Mouse (Mus musculus) CH12.LX (cell line): Measurements from ENCODE around the gene Ubash3b. TPM values are rescaled to one million over a fixed set of nuclear protein-coding genes. Genes with fewer than 3 reads are reported as not detected.

ENCODE experiments used
- DNase-seq: peaks from one replicate; pipeline ENCODE4 v3.0.0-alpha.2; 2013; ENCODE audit errors: extremely low read depth
- H3K27ac ChIP-seq: 2 replicates; pipeline ENCODE4 v1.5.1; 2012; ENCODE audit warnings: low read depth, mild to moderate bottlenecking, control low read depth, moderate library complexity; ENCODE audit not compliant: insufficient read depth
- H3K27me3 ChIP-seq: replicated peaks from 2 replicates; pipeline ENCODE3; 2012; ENCODE audit warnings: inconsistent platforms
- H3K36me3 ChIP-seq, 2 experiments: replicated peaks in 1 of 2; 2 replicates each; pipeline versions ENCODE3 to v1.6.1; 2012; ENCODE audit warnings: inconsistent platforms in 1 of 2, low read length in 1 of 2, mild to moderate bottlenecking in 1 of 2, mixed read lengths in 1 of 2, moderate library complexity in 1 of 2; ENCODE audit not compliant: control insufficient read depth in 1 of 2, insufficient read depth in 1 of 2
- H3K4me1 ChIP-seq, 2 experiments: 2 replicates each; pipeline ENCODE4 v1.6.1; 2012; ENCODE audit warnings: inconsistent platforms in 1 of 2, moderate library complexity in 1 of 2; ENCODE audit not compliant: insufficient read depth in 2 of 2, control insufficient read depth in 1 of 2
- H3K4me2 ChIP-seq: 2 replicates; pipeline ENCODE4 v1.6.1; 2012; ENCODE audit warnings: low read depth, mild to moderate bottlenecking, control low read depth; ENCODE audit not compliant: poor library complexity, insufficient read depth, severe bottlenecking
- H3K4me3 ChIP-seq, 3 experiments: fragments of 150-350 bp in 1 of 3; sonication (generic) in 1 of 3; replicated peaks in 1 of 3; 2 replicates each; pipeline versions ENCODE3 to v1.5.1; 2011 to 2012; ENCODE audit warnings: low read depth in 2 of 3, low read length in 2 of 3, mild to moderate bottlenecking in 2 of 3, moderate library complexity in 2 of 3, control low read depth in 1 of 3, improper control_type of control experiment in 1 of 3, inconsistent platforms in 1 of 3, mixed read lengths in 1 of 3; ENCODE audit not compliant: poor library complexity in 1 of 3
- H3K79me2 ChIP-seq: replicated peaks from 2 replicates; pipeline ENCODE4 v1.6.1; 2012; ENCODE audit warnings: mild to moderate bottlenecking, moderate library complexity; ENCODE audit not compliant: control insufficient read depth, poor library complexity, insufficient read depth, severe bottlenecking; ENCODE audit errors: extremely low read depth
- H3K9ac ChIP-seq: 2 replicates; pipeline ENCODE4 v1.6.1; 2012; ENCODE audit warnings: low read depth, mild to moderate bottlenecking, control low read depth, moderate library complexity; ENCODE audit not compliant: insufficient read depth
- H3K9me3 ChIP-seq: replicated peaks from 2 replicates; pipeline ENCODE3; 2012; ENCODE audit warnings: low read length, inconsistent platforms, mixed read lengths
- BHLHE40 ChIP-seq: IDR thresholded peaks from 2 replicates; pipeline ENCODE4 v1.6.1; 2011; ENCODE audit warnings: mild to moderate bottlenecking, low read depth, low read length, improper control_type of control experiment
- CHD1 ChIP-seq: IDR thresholded peaks from 2 replicates; pipeline ENCODE4 v1.6.1; 2012; ENCODE audit warnings: low read depth, low read length, improper control_type of control experiment, inconsistent platforms
- EP300 ChIP-seq: IDR thresholded peaks from 2 replicates; pipeline ENCODE4 v1.6.1; 2011; ENCODE audit warnings: low read length, improper control_type of control experiment
- ETS1 ChIP-seq: conservative IDR thresholded peaks from 2 replicates; pipeline ENCODE4 v1.6.1; 2012; ENCODE audit warnings: low read depth, mild to moderate bottlenecking, inconsistent platforms, low read length, improper control_type of control experiment, moderate library complexity
- HCFC1 ChIP-seq: IDR thresholded peaks from 2 replicates; pipeline ENCODE4 v1.6.1; 2012; ENCODE audit warnings: low read depth, mild to moderate bottlenecking, inconsistent platforms, low read length, improper control_type of control experiment
- IRF4 ChIP-seq: IDR thresholded peaks from 2 replicates; pipeline ENCODE4 v1.6.1; 2014; ENCODE audit warnings: low read depth, mild to moderate bottlenecking, inconsistent platforms, low read length, improper control_type of control experiment
- JUN ChIP-seq: IDR thresholded peaks from 2 replicates; pipeline ENCODE4 v1.6.1; 2011; ENCODE audit warnings: low read depth, mild to moderate bottlenecking, low read length, improper control_type of control experiment, moderate library complexity; ENCODE audit not compliant: insufficient read depth
- MAFK ChIP-seq: IDR thresholded peaks from 2 replicates; pipeline ENCODE4 v1.6.1; 2011; ENCODE audit warnings: low read length, improper control_type of control experiment; ENCODE audit not compliant: insufficient replicate concordance
- MAX ChIP-seq: IDR thresholded peaks from 2 replicates; pipeline ENCODE4 v1.6.1; 2011; ENCODE audit warnings: low read length, improper control_type of control experiment
- MAZ ChIP-seq: IDR thresholded peaks from 2 replicates; pipeline ENCODE4 v1.6.1; 2012; ENCODE audit warnings: low read depth, mild to moderate bottlenecking, inconsistent platforms, low read length, improper control_type of control experiment, moderate library complexity
- MXI1 ChIP-seq: IDR thresholded peaks from 2 replicates; pipeline ENCODE4 v1.6.1; 2011; ENCODE audit warnings: mild to moderate bottlenecking, low read depth, low read length, improper control_type of control experiment
- MYC ChIP-seq: IDR thresholded peaks from 2 replicates; pipeline ENCODE4 v1.6.1; 2011; ENCODE audit warnings: low read depth, mild to moderate bottlenecking, improper control_type of control experiment, low read length
- POLR2AphosphoS2 ChIP-seq: IDR thresholded peaks from 2 replicates; pipeline ENCODE4 v1.6.1; 2011; ENCODE audit warnings: low read depth, low read length, improper control_type of control experiment
- SIN3A ChIP-seq: IDR thresholded peaks from 2 replicates; pipeline ENCODE4 v1.6.1; 2012; ENCODE audit warnings: low read length, improper control_type of control experiment, inconsistent platforms
- TBP ChIP-seq: conservative IDR thresholded peaks from 2 replicates; pipeline ENCODE4 v1.6.1; 2011; ENCODE audit warnings: low read depth, low read length, improper control_type of control experiment
- TCF12 ChIP-seq: IDR thresholded peaks from 2 replicates; pipeline ENCODE4 v1.6.1; 2014; ENCODE audit warnings: low read depth, mild to moderate bottlenecking, inconsistent platforms, low read length, improper control_type of control experiment
- ZC3H11A ChIP-seq: IDR thresholded peaks from 2 replicates; pipeline ENCODE4 v1.6.1; 2012; ENCODE audit warnings: low read depth, mild to moderate bottlenecking, inconsistent platforms, low read length, improper control_type of control experiment
- ZNF384 ChIP-seq: IDR thresholded peaks from 2 replicates; pipeline ENCODE4 v1.6.1; 2012; ENCODE audit warnings: low read depth, low read length, improper control_type of control experiment, inconsistent platforms
- dilution Hi-C: fragments of 300-500 bp; cut with MboI; formaldehyde crosslinking; loops from 2 replicates; pipeline ENCODE4 v1.14.3; 2020; ENCODE audit warnings: low sequenced_read_pairs; ENCODE audit not compliant: extremely low pct_unique_long_range_greater_than_20kb, extremely low pct_ligation_motif_present
- in situ Hi-C: fragments of 300-500 bp; cut with MboI; formaldehyde crosslinking; loops from 3 replicates; pipeline ENCODE4 v1.14.3; 2019; ENCODE audit warnings: low sequenced_read_pairs, low pct_ligation_motif_present, low pct_unique_long_range_greater_than_20kb, mixed read lengths
- polyA plus RNA-seq: library from polyadenylated mRNA; unstranded; fragments of >175 nt; gene quantifications from 2 replicates; pipeline ENCODE4 v1.2.1, GENCODE M21; 2012; ENCODE audit warnings: low read depth; ENCODE audit not compliant: insufficient read length
- total RNA-seq, 2 experiments: library from RNA; depleted of rRNA; stranded (reverse); fragments of 300-350 nt in 1 of 2; fragments of >200 nt in 1 of 2; gene quantifications; 2 replicates each; pipeline ENCODE4 v1.2.3; 2012 to 2014

The Ubash3b gene
- total and polyA plus RNA-seq, 3 experiments, result 2.8 to 4.6 (median 4.2) TPM

GRCm38 (mm10) chr9:41079428-41080155, 81.9 kb downstream of the Ubash3b start:
- no peak overlapping the region for H3K4me2 ChIP-seq
- H3K9ac ChIP-seq, result no peak overlapping the region

GRCm38 (mm10) chr9:41078198-41078597, 83.3 kb downstream of the Ubash3b start:
- no peak for TF ChIP-seq CHD1
- no peak for TF ChIP-seq ZNF384
- no peak for TF ChIP-seq ZC3H11A
- no peak for TF ChIP-seq MAX
- no peak for TF ChIP-seq MYC
- TF ChIP-seq ETS1, result no peak
- TF ChIP-seq, all 38 proteins: peak for 0
- H3K79me2 ChIP-seq, result no peaks in the 10 kb centered on the region
- no peak overlapping the region for H3K9ac ChIP-seq
- peaks cover 0 to 1% of the 10 kb centered on the region in 2 experiments for H3K36me3 ChIP-seq
- in situ Hi-C loops, result no loop called here
- dilution Hi-C loops, result no loop called here
- H3K4me2 ChIP-seq, result no peak overlapping the region
- peak; percentile 48 for DNase-seq
- H3K27me3 ChIP-seq, result no peaks in the 10 kb centered on the region
- no peak overlapping the region for H3K27ac ChIP-seq
- H3K4me3 ChIP-seq, result no peak overlapping the region
- H3K4me1 ChIP-seq, result peaks cover 11 to 57% of the 10 kb centered on the region in 2 experiments
- H3K9me3 ChIP-seq, result no peaks in the 10 kb centered on the region

More at GRCm38 (mm10) chr9:41079428-41080155, 81.9 kb downstream of the Ubash3b start:
- peaks cover 0 to 1% of the 10 kb centered on the region in 2 experiments for H3K36me3 ChIP-seq
- no peak overlapping the region for H3K4me3 ChIP-seq
- peaks cover 22 to 67% of the 10 kb centered on the region in 2 experiments for H3K4me1 ChIP-seq
- in situ Hi-C loops, result no loop called here
- no peak for DNase-seq
- H3K79me2 ChIP-seq, result no peaks in the 10 kb centered on the region
- dilution Hi-C loops, result no loop called here
- TF ChIP-seq TCF12, result no peak
- no peak for TF ChIP-seq POLR2AphosphoS2
- no peak for TF ChIP-seq MXI1
- TF ChIP-seq ETS1, result no peak
- no peak for TF ChIP-seq BHLHE40
- no peak for TF ChIP-seq IRF4
- no peak for TF ChIP-seq MAZ
- TF ChIP-seq EP300, result no peak
- no peak for TF ChIP-seq CHD1
- TF ChIP-seq SIN3A, result no peak
- no peak for TF ChIP-seq MAFK
- no peak for TF ChIP-seq ZNF384
- no peak for TF ChIP-seq ZC3H11A
- TF ChIP-seq JUN, result no peak
- no peak for TF ChIP-seq TBP
- no peak for TF ChIP-seq HCFC1
- no peak for TF ChIP-seq MAX
- no peaks in the 10 kb centered on the region for H3K9me3 ChIP-seq
- no peaks in the 10 kb centered on the region for H3K27me3 ChIP-seq
- no peak overlapping the region for H3K27ac ChIP-seq
